Mouse (Mus musculus): ENCODE measurements at regions not wholly inside any gene's neighbourhood (a gene's known extent, or its start where the extent isn't known, plus 50 kb on each side); places are given as distances from the start of the nearest gene placed in this dataset.

DNA sequence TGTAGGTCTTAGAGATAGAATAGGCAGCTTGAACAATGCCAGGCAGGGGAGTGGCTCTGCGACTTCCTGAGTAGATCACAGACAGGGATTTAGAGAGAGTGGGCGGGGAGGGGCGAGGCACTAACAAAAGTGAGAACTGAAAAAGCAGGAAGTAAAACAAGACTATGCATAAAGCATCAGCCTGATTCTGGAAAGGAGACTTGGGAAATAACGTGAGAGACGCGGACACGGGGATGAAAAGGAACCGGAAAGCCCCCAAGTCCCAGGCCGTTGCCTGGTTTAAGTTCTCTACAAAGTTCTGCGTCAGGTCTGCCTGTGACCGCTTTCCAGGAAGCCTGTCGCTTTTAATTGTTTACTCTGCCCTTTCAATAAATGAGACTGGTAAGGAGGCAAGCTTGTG is 86.3 kb downstream of the D16Ertd472e start:
- DNase-seq: no peak

DNA sequence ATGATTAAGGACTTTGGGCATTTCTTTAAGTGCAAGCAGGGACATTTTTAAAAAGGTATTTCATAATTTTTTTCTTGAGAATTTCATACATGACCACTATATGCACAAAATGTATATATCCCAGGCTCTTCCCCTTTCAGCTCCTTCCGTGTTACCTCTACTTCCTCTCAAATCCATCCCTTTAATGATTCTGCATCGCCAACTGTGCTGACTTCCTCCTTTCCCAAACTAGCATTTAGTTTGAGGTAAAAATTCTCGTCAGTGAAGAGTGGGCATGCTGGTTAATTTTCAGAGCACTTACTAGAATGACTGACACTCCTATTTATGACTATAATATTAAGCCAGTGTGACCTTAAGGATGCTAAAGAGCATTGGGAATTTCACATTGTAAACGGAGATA is 86.9 kb downstream of the D16Ertd472e start:
- no peak for DNase-seq

DNA sequence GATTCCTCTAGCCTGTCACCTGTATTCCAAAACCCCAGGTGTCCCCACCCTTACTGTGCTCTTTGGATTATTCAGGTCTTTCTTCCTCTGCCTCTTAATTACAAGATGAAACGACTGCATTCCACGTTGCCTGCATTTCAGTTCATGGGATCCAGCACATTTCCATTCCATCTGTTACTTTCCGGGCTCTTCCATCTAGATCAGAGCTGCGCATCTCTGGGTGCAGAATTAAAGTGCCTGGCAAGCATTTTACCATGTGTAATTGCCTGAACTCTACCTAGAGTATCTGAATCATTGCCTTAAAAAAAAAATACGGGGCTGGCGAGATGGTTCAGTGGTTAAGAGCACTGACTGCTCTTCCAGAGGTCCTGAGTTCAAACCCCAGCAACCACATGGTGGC is 90.0 kb downstream of the D16Ertd472e start:
- DNase-seq: no peak

DNA sequence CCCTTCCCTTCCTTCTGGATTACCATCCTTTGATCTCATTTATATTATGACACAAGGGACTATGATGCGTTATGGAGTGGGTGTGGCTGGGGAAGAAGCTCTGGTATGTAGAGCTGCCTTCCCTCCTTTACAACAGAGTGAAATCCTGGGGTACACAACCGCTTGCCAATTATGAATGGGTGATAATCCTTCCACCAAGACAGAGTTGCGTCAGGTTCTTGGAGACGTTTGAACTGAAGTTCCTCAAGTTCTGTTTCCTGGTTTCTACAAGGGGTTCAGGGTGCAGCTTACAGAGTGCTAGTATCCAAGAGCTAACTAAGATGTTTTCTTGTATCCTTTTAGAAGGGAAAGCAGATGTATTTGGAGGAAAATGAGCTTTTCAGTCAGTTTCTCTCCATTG is 92.2 kb downstream of the D16Ertd472e start:
- no peak for DNase-seq

DNA sequence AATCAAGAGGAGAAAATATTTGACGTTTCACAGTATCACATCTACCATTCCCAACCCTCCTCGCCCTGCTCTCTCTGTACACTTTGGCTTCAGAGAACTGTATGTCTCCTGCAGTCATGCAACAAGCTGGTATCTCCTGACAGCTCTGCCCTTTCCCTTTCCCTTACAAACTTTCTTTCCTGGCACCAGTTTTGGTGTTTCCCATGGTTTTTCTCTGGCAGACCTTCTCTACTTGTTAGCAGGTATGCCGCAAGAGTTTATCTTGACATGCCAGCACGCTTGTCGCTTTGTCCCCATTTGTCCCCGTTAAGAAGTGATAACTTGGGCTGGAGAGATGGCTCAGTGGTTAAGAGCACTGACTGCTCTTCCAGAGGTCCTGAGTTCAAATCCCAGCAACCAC is 94.9 kb downstream of the D16Ertd472e start:
- no peak for DNase-seq

DNA sequence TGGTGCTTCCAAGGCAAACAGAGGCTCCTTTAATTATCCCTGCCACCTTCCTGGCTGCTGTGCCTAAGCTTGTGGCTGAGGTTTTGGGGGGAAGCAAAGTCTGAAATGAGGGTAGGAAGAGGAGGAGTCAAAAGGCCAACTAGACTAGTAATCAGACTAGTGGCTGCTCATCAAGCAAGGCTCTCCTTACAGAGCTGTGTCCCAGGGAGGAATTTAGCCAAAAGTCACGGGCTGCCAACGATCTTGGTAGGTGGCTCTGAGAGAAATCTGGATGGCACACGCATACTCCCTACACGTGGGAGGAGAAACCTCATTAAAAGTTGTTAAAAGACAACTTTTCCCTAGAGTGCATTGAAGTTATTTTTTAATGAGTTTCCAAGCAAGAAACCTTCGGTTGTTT is 95.4 kb downstream of the D16Ertd472e start:
- peak in 1 of 2 experiments; percentile 23 for DNase-seq

DNA sequence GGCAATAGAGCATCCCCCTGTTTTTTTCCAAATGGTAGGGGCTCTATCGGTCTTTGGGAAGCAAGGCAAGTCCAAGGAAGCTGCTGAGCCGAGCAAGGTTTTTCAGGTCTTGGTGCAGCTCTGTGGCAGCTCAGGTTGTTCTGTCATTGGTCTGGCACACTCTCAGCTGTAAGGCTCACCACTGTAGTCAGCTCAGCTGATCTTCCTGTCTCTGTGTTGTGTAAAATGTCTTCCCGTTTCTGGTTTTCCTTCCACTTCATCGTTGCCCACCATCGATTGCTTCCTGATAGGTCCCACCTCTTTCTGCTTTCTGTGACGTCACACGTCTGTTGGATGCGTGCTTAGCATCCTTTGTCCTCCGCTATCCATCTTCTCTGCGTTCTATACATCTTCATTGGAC is 96.2 kb downstream of the D16Ertd472e start:
- no peak for DNase-seq

DNA sequence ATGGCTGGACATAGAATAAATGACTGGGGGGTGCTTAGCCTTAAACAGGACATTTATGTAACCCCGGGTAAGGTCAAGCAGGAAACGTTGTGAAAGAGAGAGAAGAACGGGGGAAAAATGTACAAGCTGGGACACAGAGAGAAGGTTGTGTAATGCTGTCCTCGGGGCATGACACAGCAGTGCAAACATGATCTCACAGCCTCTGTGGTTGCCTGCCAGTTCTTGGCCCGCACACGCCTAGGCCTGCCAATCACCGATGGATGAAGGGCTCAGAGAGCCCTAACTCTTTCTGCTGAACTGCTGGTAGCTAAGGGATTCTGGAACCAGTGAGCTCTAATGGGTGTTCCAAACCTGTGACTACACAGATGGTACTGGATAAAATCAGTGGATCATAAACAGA is 96.5 kb upstream of the Btg3 start:
- peak in 1 of 2 experiments; percentile 14 for DNase-seq

DNA sequence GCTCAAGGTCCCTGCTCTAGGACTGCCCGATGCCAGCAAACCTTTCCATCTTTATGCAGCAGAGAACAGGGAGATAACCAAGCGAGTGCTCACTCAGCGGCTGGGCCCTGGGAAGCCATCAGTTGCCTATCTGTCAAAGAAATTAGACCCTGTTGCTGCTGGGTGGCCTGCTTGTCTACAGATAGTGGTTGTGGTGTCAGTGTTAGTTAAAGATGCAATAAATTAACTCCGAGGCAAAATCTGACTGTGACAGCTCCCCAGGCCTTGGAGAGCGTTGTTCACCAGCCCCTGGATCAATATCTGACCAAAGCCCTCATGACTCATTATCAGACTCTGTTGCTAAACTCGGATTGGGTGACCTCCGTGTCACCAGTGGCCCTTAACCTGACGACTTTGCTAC is 83.0 kb upstream of the Btg3 start:
- DNase-seq: no peak

DNA sequence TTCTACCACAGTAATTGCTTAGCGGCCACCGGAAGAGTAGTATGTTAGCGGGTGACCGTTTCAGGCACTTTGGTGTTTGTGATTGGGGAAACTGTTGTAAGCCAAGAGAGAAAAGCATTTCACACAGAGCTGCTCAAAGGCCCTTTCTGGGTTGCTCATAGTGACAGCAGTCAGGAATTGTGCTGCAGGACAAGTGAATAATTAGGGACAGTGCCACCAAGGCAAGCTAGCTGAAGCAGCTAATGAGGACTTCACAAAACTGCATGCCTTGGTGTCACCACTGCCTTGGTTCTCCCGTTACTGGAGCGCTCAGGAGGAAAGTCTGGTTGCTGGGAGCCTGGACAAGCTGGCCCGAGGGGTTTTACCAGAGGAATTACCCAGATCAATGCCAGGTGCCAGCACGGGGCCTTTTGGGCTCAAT is 80.7 kb upstream of the Btg3 start:
- peak; percentile 12 to 15 for DNase-seq

DNA sequence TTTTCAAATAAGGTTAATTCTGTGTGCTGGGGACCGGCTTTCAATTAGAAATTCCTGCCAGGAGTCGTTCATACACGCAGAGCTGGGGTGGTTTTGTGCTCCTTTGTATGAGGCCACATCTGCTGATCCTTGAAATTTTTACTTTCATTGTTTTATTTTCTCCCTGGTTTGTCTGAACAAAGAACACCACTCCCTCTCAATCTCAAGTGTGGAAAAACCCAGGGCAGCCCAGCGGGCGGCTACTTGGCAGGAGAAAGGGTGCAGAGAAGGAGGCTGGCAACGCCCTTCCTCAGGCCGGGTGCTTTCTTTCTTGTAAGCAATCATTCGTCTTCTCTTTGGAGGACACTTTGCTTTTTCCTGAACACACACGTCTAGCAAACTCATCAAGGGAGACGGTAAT is 79.4 kb upstream of the Btg3 start:
- no peak for DNase-seq

DNA sequence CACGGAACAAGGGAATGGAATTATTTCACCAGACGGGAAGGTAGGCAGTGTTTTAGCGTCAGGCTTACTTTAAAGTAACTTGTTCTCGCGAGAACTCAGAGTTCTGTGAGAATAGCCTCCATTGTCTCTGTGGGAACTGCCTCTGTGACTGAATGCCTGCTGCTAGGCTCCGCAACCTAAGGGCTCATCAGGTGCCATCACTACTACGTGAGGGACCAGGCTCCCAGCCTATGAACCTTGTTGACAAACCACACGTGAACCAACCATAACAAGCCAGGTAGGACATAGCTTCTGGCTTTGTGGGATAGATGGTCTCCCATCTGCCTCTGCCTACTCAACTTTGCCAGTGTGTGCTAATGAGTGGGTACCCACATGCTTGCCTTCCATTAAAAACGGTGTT is 77.5 kb upstream of the Btg3 start:
- DNase-seq: no peak

DNA sequence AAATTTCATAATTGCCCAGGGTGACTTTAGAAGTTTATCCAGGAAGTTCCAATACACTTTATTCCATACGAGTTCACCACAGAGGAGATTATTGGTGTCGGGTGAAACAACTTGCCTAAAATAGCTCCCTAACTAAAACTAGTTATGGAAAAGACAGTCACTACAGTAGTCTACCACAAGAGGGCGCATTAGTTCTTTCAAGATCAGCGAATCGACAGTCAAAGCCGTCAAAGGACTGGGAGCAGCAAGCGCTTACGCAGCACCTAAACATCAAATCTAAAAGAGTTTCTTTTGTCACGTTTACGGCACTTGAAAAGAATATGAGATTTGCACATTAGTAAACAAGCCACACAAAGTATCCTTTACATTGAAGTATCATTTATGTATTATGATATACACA is 75.3 kb upstream of the Btg3 start:
- peak; percentile 69 to 72 for DNase-seq

DNA sequence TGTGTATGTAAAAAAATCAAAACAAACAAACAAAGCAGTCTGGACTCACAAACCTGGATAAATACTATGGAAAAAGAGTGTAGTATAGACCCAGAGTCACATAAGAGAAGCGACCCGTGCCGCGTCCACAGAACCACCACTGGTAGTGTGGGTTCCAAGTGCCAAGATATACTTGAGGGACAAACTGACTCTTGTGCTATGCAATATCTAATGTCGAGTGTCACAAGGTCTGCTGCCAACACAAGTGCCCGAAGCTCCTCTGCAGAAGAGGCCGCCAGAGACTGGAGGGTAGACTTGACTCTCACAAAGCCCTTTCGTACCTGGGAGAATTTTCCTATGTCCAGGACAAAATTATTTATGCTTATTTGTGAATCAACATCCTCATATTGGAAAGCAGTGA is 74.8 kb upstream of the Btg3 start:
- DNase-seq: no peak

DNA sequence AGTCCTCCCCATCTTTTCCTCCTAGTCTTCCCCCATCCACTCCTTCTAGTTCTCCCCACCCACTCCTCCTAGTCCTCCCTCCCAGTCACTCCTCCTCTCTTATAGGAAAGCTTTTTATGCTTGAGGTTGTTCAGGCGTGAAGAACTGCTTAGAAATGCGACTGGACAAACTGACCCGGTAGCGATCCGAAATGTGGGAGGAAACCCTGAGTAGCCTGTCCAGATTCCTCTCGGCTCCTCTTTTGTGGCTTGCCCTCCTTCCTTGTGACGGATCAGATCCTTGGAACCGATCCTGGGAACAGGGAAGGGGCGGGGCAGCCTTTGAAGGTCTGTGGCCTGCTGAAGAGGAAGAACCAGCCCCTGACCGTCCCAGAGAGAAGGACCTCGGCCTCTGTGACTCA is 74.3 kb upstream of the Btg3 start:
- no peak for DNase-seq

DNA sequence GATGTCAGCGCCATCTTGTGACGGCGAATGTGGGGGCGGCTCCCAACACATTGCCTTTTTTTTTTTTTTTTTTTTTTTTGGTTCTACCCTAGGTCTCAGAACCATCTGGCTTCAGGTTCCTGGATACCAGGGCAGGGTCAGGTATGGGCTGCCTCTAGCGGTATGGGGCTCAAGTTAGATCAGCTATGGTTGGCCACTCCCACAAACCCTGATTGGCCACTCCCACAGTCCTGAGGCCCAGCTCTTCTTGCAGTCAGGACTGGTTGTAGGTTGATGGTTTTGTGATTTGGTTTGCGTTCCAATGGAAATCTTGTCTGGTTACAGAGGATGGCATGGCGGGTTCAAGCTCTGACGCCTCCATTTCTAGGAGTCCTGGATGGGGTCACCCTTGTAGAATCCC is 72.2 kb upstream of the Btg3 start:
- no peak for DNase-seq

DNA sequence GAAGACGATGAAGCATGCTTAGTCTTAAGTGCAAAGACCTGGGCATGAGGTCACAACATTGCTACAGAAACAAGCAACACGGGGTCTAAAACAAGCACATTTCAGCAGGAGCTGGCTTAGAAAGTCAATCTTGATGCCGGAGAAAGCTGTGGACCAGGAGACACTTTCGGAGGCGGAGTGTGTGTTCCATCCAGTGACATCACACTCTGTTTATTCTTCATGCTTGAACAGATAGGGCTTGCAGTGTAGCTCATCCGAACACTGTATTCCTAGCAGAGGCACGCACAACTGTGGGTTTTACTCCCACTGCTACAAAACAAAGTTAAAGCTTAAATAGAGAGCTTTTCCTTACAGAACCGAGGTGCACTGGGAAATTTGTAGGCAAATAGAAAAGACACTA is 66.3 kb upstream of the Btg3 start:
- DNase-seq: peak in 1 of 2 experiments; percentile 16

DNA sequence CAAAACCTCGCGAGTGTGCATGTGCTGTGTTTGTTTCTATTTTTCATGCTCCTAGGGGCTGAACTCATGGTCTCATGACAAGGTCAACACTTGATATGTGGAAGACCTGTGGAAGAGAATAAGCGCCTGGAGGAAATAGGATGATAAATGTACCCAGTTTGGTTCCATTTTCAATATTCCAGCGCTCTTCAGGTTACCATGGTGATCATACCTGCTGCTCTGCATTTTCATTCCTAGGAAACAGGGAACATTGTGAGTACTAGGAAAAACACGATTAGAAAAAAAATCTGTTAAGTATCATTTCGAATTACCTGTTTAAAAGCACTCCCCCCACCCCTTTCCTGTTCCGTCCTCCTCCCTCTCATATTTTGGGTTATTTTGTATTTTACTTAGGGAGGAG is 65.8 kb upstream of the Btg3 start:
- DNase-seq: no peak

DNA sequence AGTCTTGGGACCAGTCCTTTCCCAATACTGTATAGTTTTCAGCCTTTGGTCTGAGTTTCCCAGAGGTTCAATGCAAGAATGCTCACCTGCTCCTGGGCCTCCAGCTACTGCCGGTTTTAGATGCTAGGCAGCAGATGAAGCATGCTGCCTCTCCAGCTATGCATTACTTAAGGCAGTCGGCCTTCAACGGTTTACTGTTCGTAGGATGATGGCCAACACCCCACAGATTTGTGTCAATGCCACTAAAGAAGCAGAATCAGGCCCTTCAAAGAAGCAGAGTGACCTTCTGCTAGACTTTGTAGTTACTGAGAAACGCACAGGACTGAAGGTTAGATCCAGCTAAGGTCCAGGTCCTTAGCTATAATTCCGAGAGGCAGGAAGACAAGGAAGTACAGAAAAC is 65.0 kb upstream of the Btg3 start:
- no peak for DNase-seq

DNA sequence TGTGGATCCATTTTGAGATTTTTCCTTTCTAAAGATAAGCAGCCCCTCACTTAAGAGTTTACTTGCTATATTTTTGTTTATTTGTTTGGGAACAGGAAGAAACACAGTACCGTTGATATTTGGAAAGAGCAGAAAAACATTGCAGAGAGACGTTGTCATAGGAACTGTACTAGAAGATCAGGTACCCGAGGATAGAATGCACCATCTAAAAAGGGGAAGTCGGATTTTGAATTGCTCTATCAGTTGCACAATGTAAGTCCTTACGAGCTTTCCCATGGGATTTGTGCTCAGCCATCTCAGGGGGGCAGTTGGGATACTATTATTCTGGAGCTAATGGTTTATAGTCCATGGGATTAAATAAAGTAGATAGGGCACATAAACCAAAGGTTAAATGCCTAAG is 58.7 kb upstream of the Btg3 start:
- DNase-seq: no peak

DNA sequence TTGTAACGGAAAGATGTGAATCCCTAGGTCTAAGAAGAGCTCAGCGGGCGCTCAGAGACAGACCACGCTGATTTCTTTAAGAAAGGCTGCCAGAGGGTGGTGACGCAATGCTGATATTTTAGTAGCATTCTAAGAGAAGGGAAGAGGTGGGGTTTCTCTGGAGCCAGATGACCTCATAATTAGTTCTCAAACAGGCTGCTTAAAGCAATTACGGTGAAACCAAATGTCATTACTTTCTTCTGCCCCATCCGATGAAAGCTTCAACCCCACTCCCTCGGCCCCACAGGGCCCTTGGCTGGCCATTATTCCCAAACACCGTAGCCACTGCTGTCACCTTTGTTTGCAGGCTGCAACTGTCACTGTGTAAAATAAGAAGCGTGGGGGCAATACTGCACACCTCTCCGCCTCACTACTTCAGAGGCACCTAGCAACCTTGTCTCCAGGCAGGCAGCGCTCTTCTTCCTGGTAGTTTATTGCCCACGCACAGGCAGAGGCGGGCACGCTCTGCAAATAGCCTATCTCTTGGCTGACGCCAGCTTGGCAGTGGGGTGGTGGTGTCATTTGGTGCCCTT is 50.6 kb upstream of the Btg3 start:
- DNase-seq: peak; percentile 27 to 33
